8 mouse cellular contexts compared by ENCODE assay signal in the genomic region with DNA sequence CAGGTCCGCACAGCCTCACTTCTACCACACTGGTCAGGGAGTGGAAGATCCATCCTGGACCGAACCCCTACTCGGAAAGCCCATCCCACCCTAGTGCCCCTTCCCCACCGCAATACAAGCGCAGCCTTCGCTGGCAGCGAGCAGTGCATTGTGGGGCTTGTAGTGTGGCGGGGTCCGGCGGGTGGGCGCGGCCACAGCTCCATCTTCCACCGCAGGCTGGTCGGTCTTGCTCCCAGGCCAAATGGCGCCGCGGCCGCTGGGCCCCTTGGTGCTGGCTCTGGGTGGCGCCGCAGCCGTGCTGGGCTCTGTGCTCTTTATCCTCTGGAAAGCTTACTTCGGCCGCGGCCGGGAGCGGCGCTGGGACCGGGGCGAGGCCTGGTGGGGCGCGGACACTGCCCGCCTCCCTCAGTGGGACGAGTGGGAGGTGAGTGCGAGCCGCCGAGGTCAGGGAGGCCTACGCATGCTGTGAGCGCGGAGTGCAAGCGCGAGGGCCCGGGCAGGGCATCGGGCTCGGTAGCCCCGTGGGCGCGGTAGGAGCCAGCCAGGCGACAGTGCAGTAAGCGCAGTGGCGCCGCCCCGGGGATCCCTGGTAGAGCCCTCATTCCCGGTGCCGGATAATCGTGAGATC. TPM values are rescaled to one million over a fixed set of nuclear protein-coding genes. Genes with fewer than 3 reads are reported as not detected.
DNase-seq lines count a peak whose midpoint lies in the region; ATAC-seq and TF ChIP-seq lines count a peak whose summit lies in the region.

Arl10 (plus strand) TSS at position 162 of the 628 bp plus-strand sequence.

- peak; percentile 75 for TF ChIP-seq POLR2A in myocyte (IDR thresholded peaks at IDR 0.05; ENCODE audit: insufficient read length, low read depth)

- 0 out of 2 replicates have a peak, but pooled peaks cover 5% of the 10 kb centered on the region for H3K27me3 ChIP-seq in embryonic facial prominence, embryonic 13.5 days
- H3K27me3 ChIP-seq in liver, embryonic 11.5 days (replicated peaks; ENCODE audit: control insufficient read depth, insufficient read depth, low read length): no peaks in the 10 kb centered on the region
- no peaks in the 10 kb centered on the region for H3K27me3 ChIP-seq in myocyte (ENCODE audit: control insufficient read depth, insufficient read depth, insufficient read length)
- H3K27me3 ChIP-seq in stomach, embryonic 14.5 days (ENCODE audit: control insufficient read depth, insufficient read depth, low read length): no peaks in the 10 kb centered on the region

- peaks cover 15% of the 10 kb centered on the region for H3K4me1 ChIP-seq in embryonic facial prominence, embryonic 13.5 days
- H3K4me1 ChIP-seq in liver, embryonic 11.5 days (replicated peaks; ENCODE audit: control insufficient read depth, insufficient read depth, low read length): peaks cover 10% of the 10 kb centered on the region
- peaks cover 12% of the 10 kb centered on the region for H3K4me1 ChIP-seq in stomach, embryonic 14.5 days (ENCODE audit: control insufficient read depth, insufficient read depth, low read length)

- peak within 1 kb of the TSS; percentile 96 for H3K4me3 ChIP-seq in embryonic facial prominence, embryonic 13.5 days
- H3K4me3 ChIP-seq in liver, embryonic 11.5 days (ENCODE audit: low read depth, low read length): peak within 1 kb of the TSS; percentile 79
- H3K4me3 ChIP-seq in myocyte: peak within 1 kb of the TSS; percentile 51
- H3K4me3 ChIP-seq in stomach, embryonic 14.5 days (ENCODE audit: low read depth, low read length): peak within 1 kb of the TSS; percentile 98

- H3K36me3 ChIP-seq in embryonic facial prominence, embryonic 13.5 days: peaks cover 34% of the 10 kb centered on the region
- H3K36me3 ChIP-seq in liver, embryonic 11.5 days (ENCODE audit: control insufficient read depth, insufficient read depth, low read length): peaks cover 5% of the 10 kb centered on the region; the same call in 1 of the 2 replicates
- H3K36me3 ChIP-seq in myocyte (ENCODE audit: control insufficient read depth, insufficient read depth): no peaks in the 10 kb centered on the region
- peaks cover 20% of the 10 kb centered on the region for H3K36me3 ChIP-seq in stomach, embryonic 14.5 days (ENCODE audit: control insufficient read depth, insufficient read depth, low read length)

- ATAC-seq in embryonic facial prominence, embryonic 13.5 days (ENCODE audit: insufficient number of reproducible peaks, insufficient read depth, low FRiP score, low TSS enrichment, low read depth): peak; percentile 80
- ATAC-seq in liver, embryonic 11.5 days (replicated peaks; ENCODE audit: low FRiP score): peak; percentile 82
- ATAC-seq in stomach, embryonic 14.5 days (ENCODE audit: insufficient number of reproducible peaks, insufficient read depth, low FRiP score, low read depth): peak; percentile 91

- peak within 1 kb of the TSS; percentile 81 for H3K27ac ChIP-seq in embryonic facial prominence, embryonic 13.5 days
- H3K27ac ChIP-seq in liver, embryonic 11.5 days (ENCODE audit: low read depth, low read length): peak within 1 kb of the TSS; percentile 53; the same call in 1 of the 2 replicates
- peak within 1 kb of the TSS; percentile 69; the same call in 1 of the 2 replicates for H3K27ac ChIP-seq in stomach, embryonic 14.5 days (ENCODE audit: low read length)

- DNase-seq in 416B (ENCODE audit: low read depth): peak; percentile 72
- DNase-seq in adrenal gland, postnatal 14 days: peak; percentile 88
- peak; percentile 75 to 76 for DNase-seq in heart, adult 9 months (ENCODE audit: low spot score in 2 of 2)
- peak; percentile 81 for DNase-seq in kidney, adult 9 months
- DNase-seq in liver, embryonic 11.5 days (ENCODE audit: low spot score): peak; percentile 84

- H3ac ChIP-seq in myocyte (ENCODE audit: control insufficient read depth, insufficient read length): peak within 1 kb of the TSS; percentile 62

- peaks cover 14% of the 10 kb centered on the region for H3K79me2 ChIP-seq in myocyte (ENCODE audit: control insufficient read depth, insufficient read depth)

- WGBS in embryonic facial prominence, embryonic 13.5 days: under 1% methylated on average over 55 of the region's 55 CpGs
- WGBS in liver, embryonic 11.5 days: under 1% methylated on average over 55 of the region's 55 CpGs
- WGBS in stomach, embryonic 14.5 days: under 1% methylated on average over 55 of the region's 55 CpGs

- H3K9ac ChIP-seq in embryonic facial prominence, embryonic 13.5 days: peak within 1 kb of the TSS; percentile 93
- H3K9ac ChIP-seq in liver, embryonic 11.5 days (ENCODE audit: low read depth, low read length): peak within 1 kb of the TSS; percentile 80
- peak within 1 kb of the TSS; percentile 86 for H3K9ac ChIP-seq in stomach, embryonic 14.5 days (replicated peaks; ENCODE audit: low read depth, low read length)

- peak within 1 kb of the TSS; percentile 92 for H3K4me2 ChIP-seq in embryonic facial prominence, embryonic 13.5 days
- peak within 1 kb of the TSS; percentile 88 for H3K4me2 ChIP-seq in liver, embryonic 11.5 days
- H3K4me2 ChIP-seq in myocyte (ENCODE audit: low read depth): peak within 1 kb of the TSS; percentile 94
- peak within 1 kb of the TSS; percentile 61 for H3K4me2 ChIP-seq in stomach, embryonic 14.5 days (replicated peaks; ENCODE audit: low read depth, low read length)

- H3K9me3 ChIP-seq in embryonic facial prominence, embryonic 13.5 days: no peaks in the 10 kb centered on the region
- no peaks in the 10 kb centered on the region for H3K9me3 ChIP-seq in liver, embryonic 11.5 days (ENCODE audit: control insufficient read depth, low read length)
- no peaks in the 10 kb centered on the region for H3K9me3 ChIP-seq in stomach, embryonic 14.5 days (ENCODE audit: control insufficient read depth, low read depth, low read length)

TF ChIP-seq in myocyte, 11 proteins besides CTCF, POLR2A, EP300 and RAD21:
- TF ChIP-seq POLR2AphosphoS2 (IDR thresholded peaks at IDR 0.05; ENCODE audit: insufficient read length, low read depth) (peak; percentile 44), MYOG (IDR thresholded peaks at IDR 0.05; ENCODE audit: control insufficient read depth in 1 of 3, insufficient read depth in 1 of 3, insufficient read length in 2 of 3, low read depth in 2 of 3) (no peak)

RNA-seq across cellular contexts. Expression of gene Arl10, which starts in this region (rescaled TPM):
- total RNA-seq in adrenal gland, postnatal 14 days (2021): 25.2 and 31.1 TPM in 2 replicates
- 31.0 and 33.8 TPM in 2 replicates for polyA plus RNA-seq in embryonic facial prominence, embryonic 13.5 days (2015; fragmentation: Nextera tagmentation; extraction: Ambion mirVana)
- polyA plus RNA-seq in liver, embryonic 11.5 days (2014; fragmentation: Nextera tagmentation; extraction: Ambion mirVana): 15.1 and 16.8 TPM in 2 replicates
- 15.3 TPM for polyA plus RNA-seq in myocyte (2012; fragmentation: generic; extraction: Trizol)
- polyA plus RNA-seq in stomach, embryonic 14.5 days (2014; fragmentation: Nextera tagmentation; extraction: Ambion mirVana): 25.8 and 28.9 TPM in 2 replicates

Comparison
In these comparisons a context has a peak if more than half of its experiments do, and no peak if none do; other contexts are left out.
1. Peak in every context shown above with its lines: DNase-seq, ATAC-seq, H3K4me3 ChIP-seq and H3K27ac ChIP-seq.